Mouse (Mus musculus) layer of hippocampus, adult 9-10 months (tissue): ENCODE results near the gene Proser3.
"Not testable (repeated sequence)": the region's sequence is repeated elsewhere in the genome, so short reads cannot be mapped to it uniquely, and the experiment has no call there.

Experiments used
- DNase-seq: peaks from one replicate; pipeline ENCODE4 v3.0.0; 2022; ENCODE audit warnings: low spot score

Gene Proser3

DNA sequence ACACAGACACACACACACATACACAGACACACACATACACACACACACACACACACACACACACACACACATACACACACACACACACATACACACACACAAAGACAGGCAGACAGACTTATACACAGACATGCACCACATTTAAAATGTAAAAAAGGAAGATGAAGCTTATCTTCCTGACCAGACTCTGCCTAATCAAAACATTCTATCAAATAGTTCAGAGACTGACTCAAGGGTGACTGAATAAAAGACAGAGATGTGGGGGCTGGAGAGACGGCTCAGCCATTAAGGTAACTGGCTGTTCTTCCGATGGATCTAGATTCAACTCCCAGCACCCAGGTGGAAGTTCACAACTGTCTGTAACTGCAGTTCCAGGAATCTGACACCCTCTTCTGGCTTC is 7.8 kb downstream of the Proser3 start:
- no peak for DNase-seq

DNA sequence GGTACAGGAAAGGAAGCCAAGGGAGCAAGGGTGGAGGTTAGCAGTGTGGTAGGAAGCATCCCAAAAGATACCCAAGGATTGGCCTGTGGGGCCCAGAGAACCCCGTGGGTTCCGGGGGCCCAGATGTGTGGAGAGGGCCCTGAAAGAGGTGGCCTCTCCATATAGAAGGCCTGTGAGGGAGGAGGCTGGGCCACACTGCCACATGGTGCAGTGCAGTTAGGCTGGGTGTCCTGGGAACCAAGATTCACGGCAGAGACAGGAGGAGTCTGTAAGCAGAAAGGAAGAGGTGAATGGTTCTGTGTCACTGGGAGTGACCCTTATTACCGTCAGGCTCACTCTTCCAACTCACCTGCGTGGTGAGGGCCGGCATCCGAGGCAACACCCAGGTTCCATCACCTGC is 11.5 kb downstream of the Proser3 start:
- DNase-seq: no peak

DNA sequence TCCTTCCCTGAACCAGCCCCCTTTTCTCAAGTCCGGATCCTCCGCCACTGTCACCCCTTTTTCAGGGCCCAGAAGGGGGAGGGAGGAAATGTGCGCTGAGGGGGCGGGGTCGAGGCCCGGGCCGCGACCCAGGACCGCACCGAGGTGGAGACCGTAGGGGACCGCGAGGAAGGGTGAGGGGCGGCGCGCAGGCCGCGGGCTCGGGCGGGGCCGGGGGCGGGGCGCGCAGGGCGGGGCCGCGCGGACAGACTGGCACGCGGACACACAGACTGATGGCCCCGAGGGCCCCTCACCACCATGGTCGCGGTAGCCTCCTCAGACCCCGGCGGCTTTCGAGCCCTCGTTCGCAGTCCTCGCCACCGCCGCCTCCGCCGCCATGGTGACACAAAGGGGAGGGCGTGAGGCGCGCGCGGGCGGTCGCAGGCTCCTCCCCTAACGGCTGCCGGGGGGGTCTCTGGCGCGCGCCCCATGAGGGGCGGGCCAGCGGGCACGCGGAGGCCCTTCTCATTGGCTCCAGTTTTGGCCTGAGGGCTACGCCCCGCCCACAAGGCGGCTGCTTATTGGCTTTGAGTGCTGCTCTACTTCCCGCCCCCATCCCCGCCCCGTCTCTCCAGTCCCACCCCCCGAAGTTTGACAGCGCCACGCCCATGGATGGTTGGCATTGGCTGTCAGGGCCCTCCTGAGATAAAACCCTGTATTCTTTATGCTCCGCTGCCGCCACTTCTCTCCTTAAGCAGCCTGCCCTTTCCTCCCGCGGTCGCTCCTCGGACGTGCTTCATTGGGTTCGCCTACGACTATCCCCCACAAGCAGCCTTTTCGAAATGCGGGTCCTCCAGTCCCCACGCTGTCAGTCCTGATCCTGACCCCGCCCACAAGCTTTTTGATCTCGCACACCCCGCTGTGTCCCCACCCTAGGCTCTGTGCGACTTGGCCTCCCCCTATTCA is 17.2 kb downstream of the Proser3 start, which contains the start of gene Arhgap33:
Gene Arhgap33, minus strand, starts transcription at position 428 of the 945 bp plus-strand sequence.
- peak; percentile 93 for DNase-seq

DNA sequence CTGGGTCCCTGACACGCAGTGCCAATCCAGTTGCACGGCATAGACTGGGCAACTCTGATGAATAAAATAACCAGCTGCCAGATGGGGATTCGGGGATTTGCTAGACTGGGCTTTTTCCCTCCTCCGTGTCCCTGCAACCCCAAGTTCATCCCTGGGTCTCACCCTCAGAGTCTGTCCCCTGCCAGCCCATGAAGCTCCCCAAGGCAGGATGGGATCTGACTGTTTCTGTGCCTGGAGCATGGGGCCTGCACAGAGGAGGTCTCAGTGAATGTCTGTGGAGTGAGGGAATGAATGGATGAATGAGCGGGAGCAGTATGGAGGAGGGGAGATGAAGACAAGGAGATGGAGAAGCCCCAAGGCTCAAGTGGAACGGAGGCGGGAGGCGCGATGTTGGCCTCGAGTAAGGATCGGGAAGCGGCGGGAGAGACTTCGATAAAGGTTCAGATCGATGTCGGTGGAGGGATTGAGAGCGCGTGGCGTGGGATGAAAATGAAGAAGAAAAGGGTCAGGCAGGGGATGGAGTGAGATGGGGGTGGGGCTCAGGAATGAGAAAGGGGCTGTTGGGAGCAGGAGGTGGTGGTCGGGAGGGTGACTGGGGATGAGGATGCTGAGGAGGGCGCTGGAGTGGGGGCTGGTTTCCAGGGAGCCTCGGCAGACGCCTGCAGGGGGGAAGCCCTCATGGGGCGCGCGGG is 18.0 kb downstream of the Proser3 start:
- no peak for DNase-seq

DNA sequence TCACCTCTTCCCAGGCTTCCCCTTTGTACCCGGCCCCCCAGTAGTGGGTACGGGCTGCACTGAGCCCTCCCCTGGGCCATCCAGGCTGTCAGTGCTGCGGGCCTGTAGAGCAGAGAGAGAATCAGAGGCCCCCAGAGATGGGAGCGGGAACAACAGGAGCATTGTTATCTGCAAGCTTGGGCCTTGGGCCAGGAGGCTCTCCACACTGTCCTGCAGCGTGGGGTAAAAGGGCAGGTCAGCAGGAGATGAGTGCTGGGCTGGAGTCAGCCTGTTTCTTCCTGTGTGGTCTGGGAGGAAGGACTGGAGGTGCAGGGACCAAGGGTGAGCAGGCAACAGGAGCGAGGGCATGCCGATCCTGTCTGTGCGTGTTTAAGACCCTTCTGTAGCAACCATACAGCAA is 19.2 kb downstream of the Proser3 start:
- no peak for DNase-seq

DNA sequence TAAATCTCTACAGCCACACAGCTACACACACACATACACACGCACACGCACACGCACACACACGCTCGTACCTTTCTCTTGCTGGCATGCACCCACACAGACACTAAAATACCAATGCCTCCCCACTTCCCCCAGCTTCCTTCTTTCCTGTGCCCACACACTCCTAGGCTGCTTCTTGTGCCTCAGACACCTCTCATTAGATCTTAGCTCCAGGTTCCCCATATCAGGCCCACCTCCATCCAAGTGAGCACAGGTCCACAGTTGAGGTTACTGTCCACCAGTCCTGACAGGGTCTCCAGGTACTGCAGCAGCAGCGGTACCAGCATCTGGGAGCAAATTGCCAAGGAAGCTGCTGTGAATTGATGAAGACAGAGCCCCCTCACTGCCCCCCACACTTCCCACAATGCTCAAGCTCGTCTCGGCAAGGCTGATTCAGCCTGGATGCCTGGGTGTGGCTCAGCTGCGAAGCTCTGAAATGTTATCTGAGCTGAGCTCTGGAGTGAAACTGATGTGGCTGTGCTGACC is 20.7 kb downstream of the Proser3 start:
- no peak for DNase-seq

DNA sequence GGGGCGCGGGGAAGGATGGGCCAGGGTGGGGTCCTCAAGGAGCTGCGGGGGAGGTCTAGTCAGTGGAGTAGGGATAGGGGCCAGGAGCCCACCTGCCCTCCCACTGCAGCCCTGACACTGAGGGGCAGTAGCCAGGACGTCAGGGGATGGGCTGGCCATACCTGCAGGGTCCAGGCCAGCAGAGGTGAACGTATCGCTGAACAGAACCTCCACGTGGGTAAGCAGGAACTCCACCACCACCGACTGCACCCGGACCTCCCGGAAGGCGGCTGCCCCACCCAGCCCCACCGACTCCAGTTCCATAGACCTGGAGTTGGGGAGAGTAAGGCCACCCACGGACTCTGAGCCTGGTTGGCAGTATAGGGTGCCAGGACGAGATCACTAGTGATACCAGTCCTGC is 25.1 kb downstream of the Proser3 start:
- DNase-seq: no peak

DNA sequence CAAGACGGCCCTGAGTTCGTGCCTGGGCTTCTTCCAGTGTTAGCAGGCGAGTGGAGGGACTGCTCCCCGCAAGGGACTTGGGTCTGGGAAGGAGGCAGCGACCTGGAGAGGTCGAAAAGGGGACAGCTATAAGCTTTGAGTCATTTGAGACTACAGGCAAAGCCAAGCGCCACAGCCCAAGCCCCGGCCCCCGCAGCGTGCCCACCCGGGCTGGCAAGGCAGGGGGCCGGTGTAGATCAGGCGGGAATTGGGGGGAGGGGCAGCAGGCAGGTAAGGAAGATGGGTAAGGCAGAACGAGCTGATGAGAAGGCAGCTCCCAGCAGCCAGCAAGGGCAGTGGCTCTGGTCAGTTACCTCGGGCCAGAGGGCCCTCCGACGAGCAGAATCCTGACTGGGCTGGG is 25.7 kb downstream of the Proser3 start:
- DNase-seq: no peak

DNA sequence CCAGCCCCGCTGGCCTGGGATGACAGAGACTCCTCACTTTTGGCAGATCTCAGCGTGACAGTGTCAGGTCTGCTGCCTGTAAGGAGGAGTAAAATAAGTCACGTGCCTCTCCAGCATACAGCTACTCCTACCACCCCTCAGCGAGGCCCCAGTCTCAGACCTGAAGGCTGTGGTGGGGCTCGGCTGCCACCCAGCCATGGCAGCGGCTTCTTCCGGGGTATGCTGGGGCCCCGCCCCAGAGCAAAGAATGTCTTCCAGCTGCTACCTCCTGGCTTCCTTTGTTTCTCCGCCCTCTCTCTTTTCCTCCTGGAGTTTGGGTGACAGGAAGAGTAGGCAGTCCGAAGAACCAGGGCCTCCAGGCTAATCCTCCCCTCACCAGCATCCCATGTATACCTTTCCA is 26.1 kb downstream of the Proser3 start:
- no peak for DNase-seq

DNA sequence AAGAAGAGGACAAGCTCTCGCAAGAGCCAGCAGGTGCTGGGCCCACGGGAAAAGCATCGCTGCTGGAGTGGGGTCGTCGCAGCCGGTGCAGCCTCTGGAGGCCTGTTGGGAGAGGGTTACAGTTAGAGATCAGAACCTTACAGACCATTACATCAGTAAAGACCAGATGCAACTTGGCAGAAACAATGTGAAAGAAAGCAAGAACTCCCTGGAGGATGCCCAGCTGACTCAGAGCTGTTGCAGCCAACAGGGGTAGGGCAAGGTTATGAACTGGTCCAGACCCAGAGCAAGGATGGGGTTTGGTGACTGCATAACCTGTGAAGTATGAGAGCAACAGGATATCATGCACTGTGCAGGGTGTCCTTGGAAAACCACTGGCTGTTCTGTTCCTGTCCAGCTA is 27.6 kb downstream of the Proser3 start:
- no peak for DNase-seq

DNA sequence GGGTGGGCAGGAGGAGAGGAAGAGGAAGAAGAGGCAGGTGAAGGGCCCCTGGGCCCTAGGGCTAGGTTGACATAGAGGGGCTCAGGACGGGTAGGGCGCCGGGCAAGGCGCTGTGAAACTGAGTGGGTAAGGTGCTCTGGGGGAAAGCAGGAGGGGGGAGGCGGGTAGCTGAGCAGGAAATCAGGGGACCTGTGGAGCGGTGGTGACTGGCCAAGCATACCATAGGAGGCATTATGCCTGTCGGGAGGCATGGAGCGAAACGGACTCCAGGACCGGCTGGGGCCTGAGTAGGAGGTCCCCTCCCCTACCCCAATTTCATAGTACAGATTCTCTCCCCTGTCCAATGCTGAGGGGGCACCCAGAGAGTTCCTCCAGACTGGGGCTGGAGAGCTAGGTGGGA is 29.2 kb downstream of the Proser3 start:
- DNase-seq: no peak

DNA sequence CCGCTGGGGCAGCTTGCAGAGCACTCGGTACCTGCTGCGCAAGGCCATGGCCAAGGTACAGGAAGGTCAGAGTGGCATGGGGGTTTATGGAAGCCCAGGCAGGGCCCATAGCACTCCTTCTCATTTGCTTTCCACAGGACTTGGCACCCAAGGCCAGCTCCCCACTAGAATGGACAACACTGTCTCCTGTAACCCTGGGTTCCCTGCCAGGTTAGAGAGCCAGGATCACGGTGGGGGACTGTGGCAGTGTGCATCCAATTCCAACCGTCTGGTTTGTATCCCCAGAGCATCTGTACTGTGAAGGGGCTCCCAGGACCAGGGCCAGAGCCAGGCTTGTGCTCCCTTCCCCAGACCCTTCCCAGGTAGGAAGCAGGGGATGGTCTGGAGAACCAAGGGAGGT is 31.2 kb downstream of the Proser3 start:
- DNase-seq: no peak

DNA sequence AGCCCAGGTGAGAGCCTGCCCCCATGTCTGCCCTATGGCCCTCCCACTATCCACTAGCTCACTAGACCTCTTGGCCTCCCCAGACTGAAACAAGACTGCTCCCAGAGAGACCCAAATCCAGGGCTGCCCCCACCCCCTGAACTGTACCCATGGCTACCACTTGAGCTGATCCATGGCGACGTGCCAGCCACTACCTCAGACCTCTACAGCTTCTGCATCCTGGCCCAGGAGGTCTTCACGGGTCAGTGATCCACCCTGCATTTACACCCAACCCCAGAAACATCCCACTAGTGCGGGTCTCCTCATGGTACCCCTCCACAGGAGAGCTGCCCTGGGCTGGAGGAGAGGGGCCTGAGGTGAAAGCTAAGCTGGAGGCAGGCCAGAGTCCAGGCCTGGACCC is 31.7 kb downstream of the Proser3 start:
- no peak for DNase-seq

DNA sequence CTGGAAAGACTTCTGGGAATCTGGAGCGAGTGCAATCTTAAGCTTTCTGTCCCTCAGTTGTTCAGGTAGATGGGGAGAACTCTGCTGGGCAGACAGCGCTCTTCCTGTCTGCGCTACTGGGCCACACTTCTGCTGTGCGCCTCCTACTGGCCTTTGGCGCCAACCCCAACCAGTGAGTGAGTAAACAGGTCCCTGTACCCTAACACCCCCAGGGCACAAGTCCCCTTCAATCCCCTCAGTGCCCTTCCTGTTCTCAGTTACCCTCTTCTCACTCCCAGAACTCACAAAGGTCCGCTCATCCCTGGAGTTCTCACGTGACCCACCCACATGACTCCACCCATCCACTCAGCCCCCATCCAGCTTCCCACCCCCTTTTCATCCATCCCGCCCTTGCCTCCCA is 33.8 kb downstream of the Proser3 start:
- no peak for DNase-seq

DNA sequence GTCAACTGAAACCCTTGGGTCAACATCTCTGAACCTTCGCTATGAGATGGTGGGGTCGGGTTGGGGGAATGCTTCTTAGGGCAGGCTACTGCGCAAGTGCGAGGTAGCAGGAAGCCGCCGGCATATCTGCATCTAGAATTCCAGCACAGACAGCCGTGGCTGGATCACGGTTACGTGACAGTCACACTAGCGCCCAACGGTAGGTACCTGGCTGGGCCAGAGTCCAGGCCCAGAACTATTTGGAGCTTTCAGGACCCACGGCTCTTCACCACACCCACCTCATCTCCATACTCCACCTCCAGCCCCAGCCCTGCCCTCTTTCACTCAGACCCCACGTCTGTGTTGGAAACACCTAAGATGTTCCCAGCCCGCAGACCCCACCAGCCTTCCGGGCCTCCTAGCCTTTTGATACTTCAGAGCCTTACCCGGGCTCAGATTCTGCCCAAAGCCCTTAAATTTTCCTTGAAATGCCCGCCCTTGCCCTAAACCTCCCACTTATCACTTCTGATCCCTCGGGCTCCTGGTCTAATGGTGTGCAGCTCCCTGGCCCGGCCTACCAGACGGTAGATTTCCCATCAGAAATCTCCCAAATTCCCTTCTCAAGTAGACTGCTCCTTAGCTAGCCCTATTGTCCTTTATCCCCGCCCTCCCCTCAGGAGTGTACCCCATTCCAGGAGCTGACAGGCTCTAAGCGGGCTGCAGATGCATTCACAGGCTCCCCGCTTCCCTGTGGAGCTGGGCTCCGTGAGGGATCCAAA is 36.9 kb downstream of the Proser3 start:
- DNase-seq: no peak

DNA sequence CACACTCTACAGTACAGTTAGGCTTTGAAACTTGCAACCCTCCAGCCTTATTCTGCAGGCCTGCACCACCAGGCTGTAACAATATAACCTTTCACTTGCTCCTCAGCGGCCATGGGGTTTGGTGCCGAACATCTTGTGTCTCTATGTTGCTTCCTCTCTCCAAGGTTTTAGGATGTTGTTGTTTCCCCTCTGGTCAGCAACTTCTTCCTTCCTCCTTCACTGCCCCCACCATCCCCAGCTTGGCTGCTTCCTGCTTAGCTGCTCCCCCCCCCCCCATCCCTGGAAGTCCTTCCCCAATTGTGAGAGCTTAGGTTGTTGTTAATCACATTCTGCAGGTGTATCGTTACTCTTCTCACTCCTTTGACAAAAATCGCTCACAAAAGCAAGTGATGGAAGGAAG is 44.0 kb downstream of the Proser3 start:
- DNase-seq: no peak

DNA sequence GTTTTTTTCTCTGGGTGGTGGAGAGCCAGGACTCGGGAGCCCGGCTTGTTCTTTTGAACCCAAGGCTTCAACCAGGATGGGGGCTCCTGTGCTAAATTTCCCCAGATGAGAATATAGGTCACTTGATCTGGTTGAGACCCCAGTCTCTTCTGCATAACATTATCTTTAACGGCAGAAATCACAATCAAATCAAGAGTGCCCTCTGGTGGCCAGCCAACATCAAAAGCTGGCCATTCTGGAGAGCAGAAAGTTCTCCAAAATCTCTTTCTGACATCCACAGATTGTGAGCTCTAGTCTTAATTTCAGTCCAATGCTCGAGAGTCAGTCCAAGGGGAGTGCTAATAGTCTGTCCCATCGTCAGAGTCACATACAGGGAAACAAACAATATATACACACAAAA is 50.9 kb downstream of the Proser3 start:
- DNase-seq: not testable (repeated sequence)

DNA sequence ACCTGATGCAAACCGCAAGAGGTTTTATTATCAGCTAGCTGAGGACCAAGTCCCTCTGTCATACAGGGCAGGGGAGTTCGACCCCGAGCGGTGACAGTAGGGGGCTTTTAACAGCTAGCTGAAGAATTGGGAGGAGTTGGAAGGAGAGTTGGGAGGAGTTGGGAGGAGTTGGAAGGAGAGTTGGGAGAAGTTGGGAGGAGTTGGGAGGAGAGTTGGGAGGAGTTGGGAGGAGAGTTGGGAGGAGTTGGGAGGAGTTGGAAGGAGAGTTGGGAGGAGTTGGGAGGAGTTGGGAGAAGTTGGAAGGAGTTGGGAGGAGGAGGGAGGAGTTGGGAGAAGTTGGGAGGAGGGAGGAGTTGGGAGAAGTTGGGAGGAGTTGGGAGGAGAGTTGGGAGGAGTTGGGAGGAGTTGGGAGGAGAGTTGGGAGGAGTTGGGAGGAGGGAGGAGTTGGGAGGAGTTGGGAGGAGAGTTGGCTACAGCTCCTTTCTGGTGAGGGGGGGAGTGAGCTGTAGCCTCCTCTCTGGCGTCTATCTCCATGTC is 56.5 kb downstream of the Proser3 start:
- not testable (repeated sequence) for DNase-seq

DNA sequence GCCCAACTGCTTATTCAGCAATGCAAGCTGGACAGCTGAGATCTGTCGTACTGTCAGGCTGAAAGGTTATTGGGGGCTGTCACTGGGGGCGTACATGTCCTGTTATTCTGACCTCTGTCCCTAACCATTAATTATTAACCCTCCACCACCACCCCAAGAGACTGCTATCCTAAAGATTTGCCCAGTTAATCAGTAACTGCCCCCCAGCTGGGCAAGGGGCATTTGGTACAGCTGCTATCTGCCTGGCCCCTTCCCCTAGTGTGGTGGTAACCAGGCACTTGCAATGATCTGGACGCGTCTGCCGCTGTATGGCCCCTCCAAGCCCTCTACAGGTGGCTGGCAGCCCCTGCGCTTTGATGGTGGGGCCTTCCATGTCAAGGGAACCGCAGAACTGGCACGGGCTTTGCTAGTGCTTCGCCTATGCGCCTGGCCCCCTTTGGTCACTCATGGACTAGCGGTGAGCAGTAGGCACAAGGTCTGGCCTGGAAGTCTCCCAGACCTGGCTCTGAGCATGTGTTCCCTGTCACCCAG is 58.6 kb downstream of the Proser3 start, which contains the start of gene Prodh2:
Gene Prodh2, plus strand, starts transcription at position 222 of the 531 bp plus-strand sequence.
- DNase-seq: no peak

DNA sequence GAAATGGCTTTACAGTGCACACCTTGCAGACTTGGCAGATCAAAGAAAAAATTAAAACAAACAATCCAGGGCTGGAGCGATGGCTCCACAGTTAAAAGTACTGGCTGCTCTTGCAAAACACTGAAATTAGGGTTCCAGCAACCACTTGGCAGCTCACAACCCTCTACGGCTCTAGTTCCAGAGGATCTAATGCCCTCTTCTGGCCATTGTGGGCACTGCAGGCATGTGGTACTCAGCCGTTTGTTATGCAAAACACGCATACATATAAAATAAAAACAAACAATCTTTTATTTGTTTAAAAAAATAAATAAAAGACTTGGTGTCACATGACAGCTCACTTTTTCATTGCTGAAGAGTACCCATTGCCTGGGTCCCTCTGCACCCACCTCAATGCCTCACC is 59.3 kb downstream of the Proser3 start:
- DNase-seq: peak; percentile 55

DNA sequence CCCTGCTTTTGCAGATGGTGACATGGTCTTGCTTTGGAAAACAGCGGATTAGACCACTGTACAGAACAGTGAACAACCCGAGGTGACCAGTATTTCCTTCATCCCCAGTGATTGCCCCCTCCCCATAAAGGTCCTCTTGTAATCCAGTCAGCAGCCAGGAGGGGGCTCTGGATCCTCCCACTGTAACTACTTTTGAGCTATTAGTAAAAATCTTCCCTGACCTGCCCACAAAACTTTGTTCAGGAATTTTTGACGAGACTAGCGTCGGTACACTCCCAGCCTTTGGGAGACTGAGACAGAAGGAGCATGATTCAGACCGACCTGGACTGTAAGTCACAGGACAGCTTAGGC is 61.2 kb downstream of the Proser3 start:
- no peak for DNase-seq
